Mouse (Mus musculus): ENCODE data around the gene Rasgrf2. TPM values are rescaled to one million over a fixed set of nuclear protein-coding genes. Genes with fewer than 3 reads are reported as not detected.

Rasgrf2 gene
- total RNA-seq, 2 experiments from 2014 or later, result 1.6 to 1.9 TPM

DNA sequence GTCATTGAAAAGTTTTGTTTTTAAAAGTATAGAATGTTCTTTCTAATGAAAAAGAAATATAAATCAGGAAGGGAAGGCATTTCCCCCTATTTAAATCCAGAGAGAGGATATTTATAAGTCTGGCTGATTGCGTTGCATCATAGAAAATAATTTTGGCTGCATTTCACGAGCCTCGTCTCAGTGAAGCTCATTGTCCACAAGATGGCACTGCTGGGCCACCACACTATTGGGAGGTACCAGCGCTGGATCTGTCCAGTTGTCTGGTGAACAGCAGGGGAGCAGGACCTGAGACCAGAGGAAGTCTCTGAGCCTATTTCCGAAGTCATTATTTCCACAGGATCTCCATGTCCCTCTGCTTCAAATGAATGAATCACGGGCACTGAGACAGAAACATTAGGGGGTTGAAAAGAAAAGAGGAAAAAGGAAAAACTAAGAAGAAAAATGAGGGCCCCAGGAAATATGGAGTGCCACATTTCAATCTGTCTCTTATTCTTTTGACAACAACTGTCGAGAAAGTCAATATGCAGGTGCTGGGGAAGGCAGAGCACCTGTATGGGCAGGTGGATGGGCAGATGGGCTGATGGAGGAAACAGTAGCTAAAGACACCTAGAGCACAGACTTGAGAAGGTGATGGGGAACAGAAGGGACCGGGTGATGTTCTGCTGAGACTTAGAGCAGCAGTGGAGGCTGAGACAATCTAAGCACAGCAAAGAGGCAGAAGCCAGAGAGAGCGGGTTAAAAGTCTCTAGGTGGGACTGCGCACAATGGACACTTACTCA is 223.1 kb downstream of the Rasgrf2 start:
- peak; percentile 80 for DNase-seq
- intact Hi-C loops (cut with DNase I; ENCODE audit: low total_unique reads), result no loop called here

GRCm38 (mm10) chr13:91906338-91906737 is 225.1 kb downstream of the Rasgrf2 start:
- intact Hi-C loops (cut with DNase I; ENCODE audit: low total_unique reads), result loop anchor here (2.0 kb wide), 1 partner anchor 430 kb away; no protein-coding TSS in a partner anchor
- no peak for DNase-seq

DNA sequence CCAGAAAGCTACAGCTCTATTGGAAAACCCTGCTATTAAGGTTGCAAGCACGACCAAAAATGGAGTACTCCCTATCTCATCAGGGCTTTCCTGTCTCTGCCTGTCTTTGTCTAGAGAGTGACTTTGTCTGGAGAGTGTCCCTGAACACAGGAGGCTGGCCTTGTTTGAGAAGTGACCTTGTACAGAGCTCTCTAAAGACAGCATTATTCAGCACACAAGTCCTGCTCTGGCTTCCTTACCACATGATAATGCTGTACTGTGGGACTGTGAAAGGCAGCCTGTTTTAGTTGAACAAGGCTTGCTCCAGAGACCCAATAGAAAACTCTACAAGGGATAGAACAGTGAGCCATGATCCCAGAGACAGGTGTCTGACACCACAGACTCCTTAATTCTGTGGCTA is 235.0 kb downstream of the Rasgrf2 start:
- DNase-seq, result no peak
- intact Hi-C loops (cut with DNase I; ENCODE audit: low total_unique reads), result no loop called here

DNA sequence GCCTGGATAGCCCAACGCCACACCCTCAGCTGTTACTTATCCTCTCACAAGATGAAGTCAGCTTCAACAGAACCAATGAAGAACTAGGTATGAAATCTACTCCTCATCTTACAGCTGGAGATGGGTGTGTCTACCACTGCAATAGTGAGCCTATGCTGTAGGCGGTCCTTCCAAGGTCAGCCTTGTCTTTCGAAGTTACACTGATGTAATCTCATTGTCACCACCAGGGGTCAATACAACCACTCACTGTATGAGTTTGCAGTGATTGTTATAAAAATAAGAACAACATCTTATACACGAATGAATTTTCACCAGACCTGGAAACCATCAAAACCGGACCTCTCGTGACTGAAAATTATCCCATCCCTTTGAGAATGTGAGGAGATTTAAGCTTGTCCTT is 238.3 kb downstream of the Rasgrf2 start:
- DNase-seq, result no peak
- intact Hi-C loops (cut with DNase I; ENCODE audit: low total_unique reads), result no loop called here

- intact Hi-C loops (cut with DNase I; ENCODE audit: low total_unique reads), result no loop called here
- no peak for DNase-seq
Measured at GRCm38 (mm10) chr13:91890031-91890619, 241.3 kb downstream of the Rasgrf2 start.

- intact Hi-C loops (cut with DNase I; ENCODE audit: low total_unique reads), result no loop called here
- no peak for DNase-seq
Measured at GRCm38 (mm10) chr13:91884714-91885386, 246.6 kb downstream of the Rasgrf2 start.

DNA sequence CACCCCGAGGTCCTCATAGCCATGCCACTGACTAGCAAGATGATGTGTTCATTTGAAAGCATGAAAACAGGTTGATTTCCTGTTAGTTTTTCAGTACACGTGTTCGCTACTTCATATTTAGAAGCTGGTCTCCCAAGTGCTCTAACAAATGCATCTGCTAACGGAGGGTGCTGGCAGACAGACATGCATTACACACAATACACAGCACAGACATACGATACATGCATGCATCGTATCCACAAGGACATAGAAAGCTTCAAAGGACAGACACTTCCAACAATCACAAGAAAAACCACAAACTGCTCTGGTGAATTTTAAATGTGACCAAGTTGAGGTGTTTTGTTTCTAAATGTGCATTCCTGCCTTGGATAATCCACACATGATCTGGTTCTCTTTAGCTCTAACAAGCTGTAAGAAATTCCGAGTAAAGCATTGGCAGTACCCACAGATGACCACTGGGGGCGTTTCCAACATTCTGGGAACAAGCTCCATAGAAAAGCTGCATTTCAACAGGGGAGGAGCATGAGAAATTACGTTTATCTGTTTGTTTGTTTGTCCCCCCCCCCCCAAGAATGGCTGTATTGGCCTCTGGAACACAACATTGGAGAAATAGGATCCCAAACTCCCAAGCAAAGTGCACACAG is 249.5 kb downstream of the Rasgrf2 start:
- DNase-seq, result peak; percentile 33
- intact Hi-C loops (cut with DNase I; ENCODE audit: low total_unique reads), result no loop called here

- intact Hi-C loops (cut with DNase I; ENCODE audit: low total_unique reads), result no loop called here
- no peak for DNase-seq
Measured at GRCm38 (mm10) chr13:91880256-91880655, 251.2 kb downstream of the Rasgrf2 start.

GRCm38 (mm10) chr13:91877996-91878395 is 253.5 kb downstream of the Rasgrf2 start:
- intact Hi-C loops (cut with DNase I; ENCODE audit: low total_unique reads), result no loop called here
- no peak for DNase-seq

- peak; percentile 62 for DNase-seq
- intact Hi-C loops (cut with DNase I; ENCODE audit: low total_unique reads), result no loop called here
Measured at GRCm38 (mm10) chr13:91877350-91877749, 254.1 kb downstream of the Rasgrf2 start.

DNA sequence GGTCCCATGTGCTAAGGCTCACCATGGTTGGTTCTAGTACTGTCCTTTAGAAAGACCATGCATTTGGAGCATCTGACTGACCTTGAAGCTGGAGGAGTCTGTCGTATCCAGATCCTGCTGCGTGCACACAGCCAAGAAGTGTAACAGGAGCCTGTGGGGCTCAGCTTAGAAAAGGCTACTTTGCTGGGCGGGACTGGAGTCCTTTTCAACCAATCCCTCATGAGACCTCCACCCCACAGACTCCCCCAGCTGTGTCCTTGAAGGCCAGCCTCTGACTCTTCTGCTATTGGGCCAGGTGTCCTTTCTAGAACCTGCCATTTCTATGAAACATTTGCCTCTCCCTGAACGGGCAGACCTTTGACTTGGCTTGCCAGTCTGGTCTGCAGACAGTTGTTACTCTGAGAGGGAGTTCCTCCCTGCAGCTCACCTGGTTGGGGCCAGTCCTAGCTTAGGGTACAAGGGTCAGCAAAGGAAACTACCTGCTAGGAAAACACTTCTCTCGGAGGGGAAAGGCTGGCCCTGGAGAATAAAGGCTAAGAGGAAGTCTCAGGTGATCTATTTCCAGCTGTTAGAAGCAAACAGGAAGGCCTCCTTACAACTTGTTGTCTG is 254.6 kb downstream of the Rasgrf2 start, which contains the start of gene Ckmt2:
Gene Ckmt2, minus strand, starts transcription at position 145 of the 609 bp plus-strand sequence.
- intact Hi-C loops (cut with DNase I; ENCODE audit: low total_unique reads), result no loop called here

DNA sequence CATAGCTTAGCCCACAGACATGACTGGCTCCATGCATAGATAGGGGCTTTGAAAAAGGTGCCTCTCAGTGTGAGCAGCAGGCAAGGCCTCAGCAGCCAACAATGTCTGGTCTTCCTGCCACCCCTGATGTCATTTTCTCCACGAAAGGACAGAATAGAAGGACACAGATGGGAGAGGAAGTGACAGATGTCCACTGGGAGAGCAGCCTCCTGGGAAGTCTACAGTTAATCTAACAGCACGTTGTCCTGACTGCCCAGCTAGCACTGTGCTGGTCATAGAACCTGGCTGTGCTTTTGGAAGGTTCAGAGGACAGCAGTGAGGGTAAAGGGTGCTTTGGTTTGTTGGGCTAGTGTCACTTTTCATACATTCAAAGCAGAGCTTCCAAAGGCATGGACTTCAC is 255.9 kb downstream of the Rasgrf2 start:
- no peak for DNase-seq
- intact Hi-C loops (cut with DNase I; ENCODE audit: low total_unique reads), result no loop called here

More for the DNA sequence above, 254.6 kb downstream of the Rasgrf2 start, which contains the start of gene Ckmt2:
- DNase-seq, result peak; percentile 59

- intact Hi-C loops (cut with DNase I; ENCODE audit: low total_unique reads), result no loop called here
- DNase-seq, result no peak
Measured at GRCm38 (mm10) chr13:91874565-91874964, 256.9 kb downstream of the Rasgrf2 start.

DNA sequence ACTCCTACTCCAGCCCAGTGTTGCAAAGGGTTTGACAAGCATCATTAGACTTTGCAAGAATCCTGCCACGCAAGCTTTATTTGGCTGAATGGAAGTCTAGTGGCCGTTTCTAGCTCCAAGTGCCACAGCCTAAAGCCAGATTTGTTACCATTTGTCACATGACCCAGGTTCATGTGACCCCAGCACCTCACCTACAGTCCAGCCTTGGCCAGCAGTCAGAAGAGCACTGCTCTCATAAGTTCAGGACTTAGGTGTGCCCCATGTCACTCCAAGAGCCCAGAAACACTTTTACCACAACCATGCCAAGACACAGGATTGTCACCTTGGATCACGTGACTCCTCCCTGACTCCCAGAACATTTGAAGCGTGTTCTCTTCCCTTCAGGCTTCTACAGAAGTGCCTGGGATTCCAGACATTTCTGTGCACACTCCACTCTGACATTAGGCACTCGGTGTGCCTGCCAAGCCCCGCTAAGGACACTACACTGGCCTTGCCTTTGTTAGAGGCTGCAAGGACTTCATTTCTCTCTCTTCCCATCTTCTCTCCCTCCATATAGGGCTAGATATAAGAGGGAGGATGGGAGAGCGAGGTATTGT is 257.6 kb downstream of the Rasgrf2 start:
- DNase-seq, result no peak
- intact Hi-C loops (cut with DNase I; ENCODE audit: low total_unique reads), result no loop called here

DNA sequence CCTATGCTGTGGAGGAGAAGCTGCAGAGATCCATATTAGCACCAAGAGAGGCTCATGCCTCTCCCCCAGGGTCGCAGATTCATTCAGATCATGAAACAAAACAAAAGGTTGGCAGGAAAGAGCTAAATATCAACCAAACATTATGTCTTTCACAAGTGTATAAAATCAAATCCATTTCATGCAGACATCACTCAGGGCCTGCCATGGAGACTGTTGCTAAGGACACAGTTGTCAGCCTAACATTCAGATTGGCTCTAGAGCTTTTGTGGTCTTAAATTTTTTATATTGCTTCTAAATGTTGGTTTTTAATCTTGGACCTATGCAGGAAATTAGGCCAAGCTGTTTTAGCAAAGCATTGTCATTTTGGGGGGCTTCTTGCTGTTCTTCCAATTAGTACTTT is 262.9 kb downstream of the Rasgrf2 start:
- no peak for DNase-seq
- intact Hi-C loops (cut with DNase I; ENCODE audit: low total_unique reads), result no loop called here

DNA sequence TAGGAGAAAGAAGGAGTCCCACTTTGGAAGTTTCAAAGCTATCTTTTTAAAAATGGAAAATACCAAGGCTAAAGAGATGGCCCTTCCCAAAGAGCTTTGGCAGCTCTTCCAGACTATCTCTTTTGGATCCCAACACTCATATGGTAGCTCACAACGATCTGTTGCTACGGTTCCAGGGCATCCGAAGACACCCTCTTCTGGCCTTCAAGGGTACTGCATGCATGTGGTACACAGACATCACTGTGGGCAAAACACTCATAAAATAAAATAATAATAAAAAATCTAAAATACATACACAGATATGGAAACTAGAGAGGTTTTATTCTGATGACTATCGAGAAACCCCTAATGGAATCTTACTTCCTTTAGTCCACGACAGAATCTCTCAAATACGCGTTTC is 272.6 kb downstream of the Rasgrf2 start:
- no peak for DNase-seq
- intact Hi-C loops (cut with DNase I; ENCODE audit: low total_unique reads), result no loop called here

GRCm38 (mm10) chr13:91857427-91857826 is 274.0 kb downstream of the Rasgrf2 start:
- DNase-seq, result no peak
- intact Hi-C loops (cut with DNase I; ENCODE audit: low total_unique reads), result no loop called here

GRCm38 (mm10) chr13:91854412-91854811 is 277.0 kb downstream of the Rasgrf2 start:
- no peak for DNase-seq
- intact Hi-C loops (cut with DNase I; ENCODE audit: low total_unique reads), result no loop called here
